Mouse (Mus musculus) liver, adult 10 weeks (tissue): ENCODE data around the gene Zfp97. TPM values are rescaled to one million over a fixed set of nuclear protein-coding genes. Genes with fewer than 3 reads are reported as not detected.

Experiments used
- polyA plus RNA-seq: library from polyadenylated mRNA; stranded (reverse); fragments of 350-450 nt; fragmentation: Illumina TruSeq; extraction: RNeasy Lipid Tissue Mini Kit (QIAGEN cat#74804); gene quantifications from one replicate; pipeline ENCODE4 v1.2.3, GENCODE M21; 2014; ENCODE audit warnings: low read depth, low replicate concordance

The Zfp97 gene
- polyA plus RNA-seq: 19.2 TPM

GRCm38 (mm10) chr17:17120830-17121502 lies at the start of gene Zfp97:
Zfp97 (plus strand) TSS chr17:17121415.

Other genes with a start within 250 kb of the Zfp97 start
- gene Zfp960, start 57.3 kb upstream of the Zfp97 start, polyA plus RNA-seq: 17.7 TPM